Mouse (Mus musculus) left cerebral cortex, postnatal 10 days (tissue): ENCODE measurements at regions not wholly inside any gene's neighbourhood (a gene's known extent, or its start where the extent isn't known, plus 50 kb on each side); places are given as distances from the start of the nearest gene placed in this dataset.

Source experiments
- DNase-seq, 2 experiments: peaks; one replicate each; pipeline ENCODE4 v3.0.0; 2021 to 2022; ENCODE audit warnings: low spot score in 2 of 2, mixed read lengths in 1 of 2; ENCODE audit errors: extremely low spot score in 1 of 2
- intact Hi-C: fragments of 180-260 bp; cut with DNase I; formaldehyde crosslinking; loops from one replicate; pipeline ENCODE4 v1.15.1; 2025

- DNase-seq = no peak
- intact Hi-C loops = no loop called here
Observed at GRCm38 (mm10) chr7:69740495-69740894, 626.0 kb downstream of the Nr2f2 start.

DNA sequence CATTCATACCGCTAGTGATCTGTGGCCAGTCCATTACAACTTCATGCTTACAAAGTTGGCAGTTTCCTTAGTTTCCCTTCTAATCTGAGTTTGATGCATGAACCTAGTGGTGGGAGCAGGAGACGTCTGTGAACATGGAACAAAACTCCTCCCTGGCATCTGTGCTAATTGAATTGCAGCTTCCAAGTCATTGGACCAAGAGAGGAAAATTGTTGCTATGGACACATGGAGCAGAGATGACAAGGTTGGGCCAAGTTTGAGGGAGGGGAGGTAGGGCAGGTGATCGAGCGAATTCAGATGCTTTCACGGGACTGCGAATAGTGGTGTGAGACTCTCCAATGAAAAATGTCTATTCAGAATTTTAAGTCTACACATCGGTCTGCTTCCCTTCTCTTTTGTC, 627.5 kb downstream of the Nr2f2 start:
- intact Hi-C loops = no loop called here
- DNase-seq = no peak

DNA sequence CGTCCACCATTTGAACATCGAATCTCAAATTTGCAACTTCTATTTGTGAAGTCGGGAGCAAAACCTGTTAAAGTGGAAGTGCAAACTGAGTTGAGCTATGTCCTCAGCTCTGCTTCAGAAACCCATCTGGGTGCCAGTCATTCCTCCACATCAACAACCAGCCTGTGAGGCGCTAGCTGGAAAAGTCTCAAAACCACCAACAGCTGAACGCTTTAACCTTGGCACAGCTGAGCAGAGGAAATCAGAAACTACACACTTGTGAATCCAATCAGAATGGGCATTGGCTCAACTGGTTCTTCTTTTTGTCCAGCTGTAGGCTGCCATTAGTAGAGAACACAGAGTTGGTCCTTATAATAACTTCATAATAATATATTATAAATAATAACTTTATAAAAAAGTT, 651.5 kb downstream of the Nr2f2 start:
- no peak for DNase-seq
- intact Hi-C loops = no loop called here

- no peak for DNase-seq
- intact Hi-C loops = no loop called here
Observed at GRCm38 (mm10) chr7:69670211-69670610, 696.3 kb downstream of the Nr2f2 start.

GRCm38 (mm10) chr7:69655583-69655982, 711.0 kb downstream of the Nr2f2 start:
- intact Hi-C loops = no loop called here
- DNase-seq = no peak

- intact Hi-C loops = loop anchor here (10.0 kb wide), 1 partner anchor 61 kb away; no protein-coding TSS in a partner anchor
- DNase-seq = no peak
Observed at GRCm38 (mm10) chr7:69645449-69645848, 721.1 kb downstream of the Nr2f2 start.

GRCm38 (mm10) chr7:69641652-69642051, 724.9 kb downstream of the Nr2f2 start:
- no peak for DNase-seq

DNA sequence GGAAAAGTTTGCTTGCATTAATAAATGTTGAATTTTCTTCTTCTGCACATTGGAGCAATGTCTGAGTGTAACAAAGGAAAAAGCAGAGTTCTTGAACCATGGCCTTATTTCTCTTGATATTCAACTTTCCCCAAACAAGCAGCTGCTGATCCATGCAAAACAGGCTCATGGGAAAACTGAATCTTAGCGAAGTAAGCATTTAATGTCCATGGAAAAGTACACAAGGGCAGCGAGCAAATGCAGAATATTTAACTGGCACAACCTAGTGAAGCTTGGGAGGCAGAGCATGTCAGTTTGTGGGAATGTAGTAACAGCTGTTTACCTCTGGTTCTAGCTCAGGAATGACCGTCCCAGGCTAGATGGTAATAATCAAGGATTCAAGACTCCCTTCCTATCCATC, 766.7 kb downstream of the Nr2f2 start:
- intact Hi-C loops = no loop called here
- DNase-seq = no peak

More at GRCm38 (mm10) chr7:69641652-69642051, 724.9 kb downstream of the Nr2f2 start:
- intact Hi-C loops = loop anchor here (10.0 kb wide), 1 partner anchor 57 kb away; no protein-coding TSS in a partner anchor

- DNase-seq = no peak
- intact Hi-C loops = loop anchor here (10.0 kb wide), 1 partner anchor 59 kb away; no protein-coding TSS in a partner anchor
Observed at GRCm38 (mm10) chr7:69585716-69586115, 780.8 kb downstream of the Nr2f2 start.

- DNase-seq = no peak
- intact Hi-C loops = loop anchor here (10.0 kb wide), 1 partner anchor 60 kb away; no protein-coding TSS in a partner anchor
Observed at GRCm38 (mm10) chr7:69585131-69585530, 781.4 kb downstream of the Nr2f2 start.

DNA sequence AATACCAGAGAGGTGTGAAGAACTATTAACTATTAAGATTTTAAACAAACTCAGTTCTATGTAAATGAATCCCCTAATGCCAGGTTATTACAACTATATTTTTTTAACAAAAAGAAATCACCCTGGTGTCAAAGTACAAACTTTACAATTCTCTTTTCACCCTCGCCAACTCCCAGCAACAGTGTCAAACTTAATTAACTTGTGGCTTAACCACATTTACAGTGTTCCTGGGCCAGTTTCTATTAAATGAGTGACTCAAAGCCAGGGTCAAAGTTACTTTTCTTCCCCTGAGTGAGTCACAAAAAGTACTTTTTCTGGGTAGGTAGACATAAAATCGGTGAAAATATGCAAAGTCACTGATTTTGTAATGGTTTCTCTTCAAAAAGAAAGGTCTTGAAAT, 782.0 kb downstream of the Nr2f2 start:
- no peak for DNase-seq
- intact Hi-C loops = loop anchor here (10.0 kb wide), 1 partner anchor 60 kb away; no protein-coding TSS in a partner anchor

DNA sequence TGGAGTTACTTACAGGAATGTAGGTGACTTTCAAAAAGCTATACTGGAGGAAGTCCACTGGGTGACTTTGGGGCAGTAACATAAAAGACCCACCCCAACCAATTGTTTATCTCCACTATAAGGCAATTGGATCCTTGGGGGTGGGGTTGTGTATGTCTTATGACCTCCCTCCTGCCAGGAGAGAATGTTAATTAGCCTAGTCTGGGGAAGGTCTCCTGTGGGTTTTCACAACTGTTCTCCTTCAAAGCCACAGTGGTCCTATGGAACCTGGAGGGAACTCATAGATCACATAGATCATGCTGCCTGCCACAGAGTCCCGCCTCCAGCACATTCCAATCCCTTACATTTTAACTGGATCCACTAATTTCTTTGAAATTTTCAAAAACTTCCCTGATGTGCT, 782.6 kb downstream of the Nr2f2 start:
- DNase-seq = no peak
- intact Hi-C loops = loop anchor here (10.0 kb wide), 1 partner anchor 61 kb away; no protein-coding TSS in a partner anchor

DNA sequence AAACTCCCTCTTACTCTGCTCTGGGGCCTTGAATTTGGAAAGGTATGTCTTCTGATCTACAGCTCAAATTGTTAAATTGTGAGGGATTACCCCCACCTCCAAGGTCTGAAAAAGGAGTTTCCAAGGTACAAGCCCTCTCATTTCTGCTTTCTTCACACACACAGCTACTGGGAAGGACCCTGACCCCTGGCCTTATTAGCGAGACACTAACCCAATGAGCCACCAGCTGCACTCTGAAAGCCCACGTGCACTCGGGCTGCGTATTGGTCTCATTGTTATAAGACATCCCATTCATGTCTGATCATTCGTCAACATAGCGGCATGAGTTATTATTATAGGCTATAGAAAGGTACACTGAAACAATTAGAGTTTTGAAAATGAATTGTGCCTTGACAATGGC, 784.9 kb downstream of the Nr2f2 start:
- no peak for DNase-seq
- intact Hi-C loops = loop anchor here (10.0 kb wide), 1 partner anchor 63 kb away; no protein-coding TSS in a partner anchor

- intact Hi-C loops = no loop called here
- no peak for DNase-seq
Observed at GRCm38 (mm10) chr7:69578958-69579810, 787.4 kb downstream of the Nr2f2 start.

DNA sequence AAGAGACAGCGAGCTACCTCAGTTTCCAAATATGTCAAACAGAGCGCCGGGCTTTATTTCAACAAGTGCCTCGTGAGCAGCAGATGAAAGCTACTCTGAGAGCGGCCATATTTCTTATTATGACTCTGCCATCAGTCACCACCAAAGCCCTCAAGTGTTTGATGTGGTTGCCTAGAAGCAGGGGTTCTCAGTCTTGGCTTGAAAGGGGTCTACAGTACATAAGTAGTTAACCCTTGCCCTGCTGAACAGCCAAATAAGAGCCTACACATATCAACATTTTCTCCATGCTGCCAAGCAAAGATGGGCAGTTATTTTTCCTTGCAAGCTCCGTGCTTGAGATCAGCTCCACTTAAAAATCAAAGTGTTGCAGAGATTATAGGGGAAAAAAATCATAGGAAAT, 788.8 kb downstream of the Nr2f2 start:
- intact Hi-C loops = no loop called here
- DNase-seq = no peak

GRCm38 (mm10) chr7:69576596-69576995, 789.9 kb downstream of the Nr2f2 start:
- DNase-seq = no peak
- intact Hi-C loops = no loop called here

DNA sequence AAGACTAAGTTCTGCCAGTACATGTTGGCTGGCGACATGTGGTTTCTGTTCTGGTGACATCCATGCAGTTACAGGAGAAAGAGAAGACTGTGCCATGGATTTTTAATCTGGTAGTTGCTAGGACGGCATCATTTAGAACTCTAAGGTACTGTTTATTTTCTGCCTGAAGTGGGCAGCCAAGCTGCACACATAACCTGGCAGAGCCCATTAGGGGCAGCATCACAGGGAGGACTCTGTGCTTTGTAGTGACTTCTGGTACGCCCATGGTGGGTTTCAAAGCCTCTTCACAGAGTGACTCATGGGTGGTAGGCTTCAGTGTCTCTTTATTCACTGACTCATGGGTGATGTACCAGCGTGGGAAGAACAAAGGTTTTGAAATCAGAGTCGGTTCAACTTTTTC, 792.8 kb downstream of the Nr2f2 start:
- DNase-seq = no peak
- intact Hi-C loops = no loop called here

DNA sequence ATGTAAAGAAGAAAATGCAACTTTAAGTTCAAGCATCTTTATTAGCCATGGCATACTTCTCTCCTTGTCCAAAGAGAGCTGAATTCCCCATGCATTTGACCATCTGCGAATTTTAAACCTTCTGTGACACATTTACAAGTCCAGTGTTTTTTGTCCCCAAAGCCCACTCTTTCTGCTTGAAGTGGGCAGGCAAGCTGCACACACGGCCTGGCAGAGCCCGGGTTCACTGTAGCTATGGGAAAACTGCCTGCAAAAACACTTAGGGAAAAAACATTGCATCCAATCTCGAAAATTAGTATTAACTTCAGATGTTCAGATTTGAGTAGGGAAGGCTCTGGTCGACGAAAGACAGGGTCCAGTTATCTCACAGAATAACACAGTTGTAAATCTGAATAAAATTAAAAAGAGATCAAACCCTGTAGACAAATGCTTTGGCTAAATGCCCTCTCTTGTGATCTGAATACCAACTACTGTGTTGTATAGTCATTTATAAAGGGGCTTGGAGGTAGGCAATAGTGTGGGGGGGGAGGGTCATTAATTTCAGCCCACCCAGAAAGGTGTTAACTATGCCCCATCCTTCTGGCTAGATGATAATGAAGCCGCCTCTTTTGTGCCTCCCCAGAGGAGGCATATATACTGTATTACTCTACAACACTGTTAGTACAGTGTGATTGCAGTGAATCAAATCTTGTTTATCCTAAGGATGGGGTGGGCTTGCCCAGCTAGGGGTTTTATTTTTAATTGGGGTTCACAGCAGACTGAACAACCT, 793.7 kb downstream of the Nr2f2 start:
- intact Hi-C loops = no loop called here
- DNase-seq = no peak

DNA sequence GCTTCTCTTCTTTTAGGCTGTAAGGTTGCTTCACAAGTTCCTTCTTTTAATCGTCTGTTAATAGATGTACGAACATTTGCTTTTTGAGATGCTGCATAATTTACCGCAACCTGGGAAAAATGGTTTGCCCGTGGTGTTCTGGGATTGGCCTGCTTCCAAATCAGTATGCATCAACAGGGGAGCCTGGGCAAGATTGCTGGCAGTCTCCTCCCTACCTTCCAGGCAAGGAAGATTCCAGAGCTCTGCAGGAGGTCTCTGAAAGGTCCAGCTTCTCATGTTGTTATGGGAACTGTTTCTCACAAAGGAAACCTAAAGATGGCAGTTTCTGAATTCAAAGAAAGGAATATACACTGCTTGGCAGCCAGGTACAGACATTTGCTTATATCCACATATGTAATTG, 799.6 kb downstream of the Nr2f2 start:
- DNase-seq = no peak
- intact Hi-C loops = no loop called here

- DNase-seq = no peak
- intact Hi-C loops = no loop called here
Observed at GRCm38 (mm10) chr7:69564432-69564831, 802.1 kb downstream of the Nr2f2 start.
